Mouse (Mus musculus) urinary bladder, postnatal 10 days (tissue): ENCODE data around the gene Tas1r1.

Experiments used
- DNase-seq: peaks from one replicate; pipeline ENCODE4 v3.0.0; 2022; ENCODE audit warnings: low spot score

The Tas1r1 gene

DNA sequence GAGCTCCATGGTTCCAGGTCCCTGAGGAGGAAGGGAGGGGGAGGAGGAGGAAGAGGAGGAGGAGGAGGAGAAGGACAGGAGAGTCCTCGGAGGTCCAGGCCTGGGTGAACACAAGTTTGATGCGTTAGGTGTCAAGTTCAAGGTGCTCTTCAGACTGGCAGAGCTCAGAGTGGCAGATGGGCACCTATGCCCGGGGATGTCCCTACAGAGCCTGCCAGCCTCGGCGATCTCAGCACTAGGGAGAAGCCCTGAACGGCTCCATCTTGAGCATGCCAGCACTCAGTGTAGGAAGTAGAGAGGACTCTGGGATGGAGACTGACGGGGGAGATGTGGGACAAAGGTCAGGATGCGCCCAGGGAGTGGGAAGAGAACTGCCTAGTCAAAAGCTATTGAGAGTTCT lies 51.7 kb downstream of the Tas1r1 start:
- no peak for DNase-seq

- DNase-seq, result no peak
These were observed 52.5 kb downstream of the Tas1r1 start for GRCm38 (mm10) chr4:151985886-151986285.

DNA sequence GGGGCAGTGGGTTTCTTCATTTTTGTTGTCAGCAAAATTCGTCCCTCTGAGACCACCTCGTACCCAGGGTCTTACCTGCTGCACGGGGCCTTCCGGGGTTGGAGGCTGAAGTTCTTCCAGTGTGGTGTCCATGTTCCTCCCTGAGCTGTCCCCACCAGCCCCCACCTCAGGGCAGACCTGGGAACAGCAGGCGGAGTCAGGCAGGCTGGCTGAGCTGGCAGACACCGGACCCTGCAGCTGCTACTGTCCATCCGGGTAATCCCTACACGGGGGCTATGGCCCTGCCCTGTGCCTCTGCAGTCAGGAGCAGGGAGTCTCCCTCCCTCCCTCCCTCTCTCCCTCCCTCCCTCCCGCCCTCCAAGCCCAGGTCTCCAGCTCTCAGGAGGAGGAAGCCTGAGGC lies 54.8 kb downstream of the Tas1r1 start:
- DNase-seq, result no peak

GRCm38 (mm10) chr4:151983043-151983442 lies 55.3 kb downstream of the Tas1r1 start:
- DNase-seq, result no peak

DNA sequence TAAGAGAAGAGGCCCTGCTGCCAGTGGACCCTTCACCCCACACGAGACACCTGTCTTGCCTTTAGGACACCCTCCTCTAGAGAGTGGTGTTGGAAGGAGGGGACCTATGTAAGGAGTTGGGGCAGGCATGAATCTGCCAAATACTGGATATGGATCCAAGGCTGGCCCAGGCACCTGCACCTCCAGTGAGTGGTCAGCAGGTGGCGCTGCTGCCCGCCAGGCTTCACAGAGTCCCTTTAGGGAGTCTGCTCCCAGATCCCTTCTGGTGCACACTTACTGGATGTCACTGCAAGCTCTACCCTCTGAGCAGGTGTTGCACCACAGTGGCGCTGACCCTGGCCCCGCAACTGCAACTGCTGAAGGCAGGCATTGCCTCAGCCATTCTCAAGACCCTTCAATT lies 57.0 kb downstream of the Tas1r1 start:
- peak; percentile 41 for DNase-seq

- DNase-seq, result no peak
These were observed 57.7 kb downstream of the Tas1r1 start for GRCm38 (mm10) chr4:151980699-151981098.
